Mouse (Mus musculus) intestine, embryonic 14.5 days (tissue): ENCODE measurements at regions not wholly inside any gene's neighbourhood (a gene's known extent, or its start where the extent isn't known, plus 50 kb on each side); places are given as distances from the start of the nearest gene placed in this dataset.

Experiments
- ATAC-seq: fragments of 200-750 bp; cut with Nextera tagmentation; replicated peaks from 2 replicates; pipeline ENCODE4 v1.8.0; 2017; ENCODE audit warnings: low read depth, moderate number of reproducible peaks, moderate TSS enrichment, moderate library complexity; ENCODE audit not compliant: low FRiP score, low TSS enrichment
- DNase-seq: peaks from one replicate; pipeline ENCODE4 v3.0.0-alpha.2; 2018; ENCODE audit warnings: low spot score
- H3K27ac ChIP-seq: fragments of 300-500 bp; sonication (generic); 2 replicates; pipeline ENCODE4 v1.5.1; 2014; ENCODE audit warnings: low read depth, mild to moderate bottlenecking, control low read depth
- H3K27me3 ChIP-seq: fragments of 300-500 bp; sonication (generic); replicated peaks from 2 replicates; pipeline ENCODE4 v1.6.1; 2014; ENCODE audit warnings: low read length, control low read depth; ENCODE audit not compliant: control insufficient read depth, insufficient read depth
- H3K36me3 ChIP-seq: fragments of 300-500 bp; sonication (generic); 2 replicates; pipeline ENCODE4 v1.6.1; 2014; ENCODE audit warnings: low read length, control low read depth; ENCODE audit not compliant: control insufficient read depth, insufficient read depth
- H3K4me1 ChIP-seq: fragments of 300-500 bp; sonication (generic); replicated peaks from 2 replicates; pipeline ENCODE4 v1.6.1; 2014; ENCODE audit warnings: low read length, control low read depth, mixed read lengths; ENCODE audit not compliant: control insufficient read depth, insufficient read depth
- H3K4me2 ChIP-seq: fragments of 300-500 bp; sonication (generic); 2 replicates; pipeline ENCODE4 v1.6.1; 2014; ENCODE audit warnings: low read length
- H3K4me3 ChIP-seq: fragments of 300-500 bp; sonication (generic); 2 replicates; pipeline ENCODE4 v1.5.1; 2014; ENCODE audit warnings: low read depth, low read length, control low read depth, mixed read lengths
- H3K9ac ChIP-seq: fragments of 300-500 bp; sonication (generic); 2 replicates; pipeline ENCODE4 v1.6.1; 2014; ENCODE audit warnings: mild to moderate bottlenecking, low read length
- H3K9me3 ChIP-seq: fragments of 300-500 bp; sonication (generic); 2 replicates; pipeline ENCODE4 v1.6.1; 2016; ENCODE audit warnings: low read length, control low read depth; ENCODE audit not compliant: control insufficient read depth
- WGBS: fragments of 180-500 bp; shearing (Covaris S2); extraction: QIAGEN DNeasy Blood & Tissue Kit; methylation state at CpG from one replicate; pipeline ENCODE4 v1.1.7; 2014; 5-methylcytosine and 5-hydroxymethylcytosine counted together

- Histone ChIP-seq H3K36me3 (no peaks in the 10 kb centered on the region), H3K4me3 (no peak overlapping the region), H3K9ac (no peak overlapping the region), H3K4me2 (no peak overlapping the region), H3K27ac (no peak overlapping the region), H3K9me3 (no peaks in the 10 kb centered on the region), H3K4me1 (no peaks in the 10 kb centered on the region), H3K27me3 (no peaks in the 10 kb centered on the region)
- no peak for DNase-seq
- ATAC-seq, result no peak
- WGBS, result 76% methylated on average over 2 of the region's 2 CpGs
Measured at GRCm38 (mm10) chr19:14094191-14094590, 180.9 kb downstream of the Olfr1505 start.

- no peaks in the 10 kb centered on the region for H3K4me1 ChIP-seq
- H3K36me3 ChIP-seq, result no peaks in the 10 kb centered on the region
- no peaks in the 10 kb centered on the region for H3K27me3 ChIP-seq
- no peak overlapping the region for H3K27ac ChIP-seq
- H3K9ac ChIP-seq, result no peak overlapping the region
- H3K4me2 ChIP-seq, result no peak overlapping the region
- WGBS, result 79% methylated on average over 5 of the region's 5 CpGs
- DNase-seq (no peak), ATAC-seq (no peak)
- no peaks in the 10 kb centered on the region for H3K9me3 ChIP-seq
- no peak overlapping the region for H3K4me3 ChIP-seq
Measured at GRCm38 (mm10) chr19:14096187-14096586, 182.9 kb downstream of the Olfr1505 start.

- Histone ChIP-seq H3K4me1 (no peaks in the 10 kb centered on the region), H3K4me3 (no peak overlapping the region), H3K4me2 (no peak overlapping the region), H3K36me3 (no peaks in the 10 kb centered on the region), H3K27me3 (no peaks in the 10 kb centered on the region), H3K9me3 (no peaks in the 10 kb centered on the region), H3K27ac (no peak overlapping the region), H3K9ac (no peak overlapping the region)
- DNase-seq, result no peak
- no peak for ATAC-seq
- WGBS, result 64% methylated on average over 4 of the region's 4 CpGs
Measured at GRCm38 (mm10) chr19:14109091-14109490, 195.8 kb downstream of the Olfr1505 start.

GRCm38 (mm10) chr19:14123348-14124113 lies 210.2 kb downstream of the Olfr1505 start:
- H3K9ac ChIP-seq, result no peak overlapping the region
- H3K4me1 ChIP-seq, result no peaks in the 10 kb centered on the region
- H3K36me3 ChIP-seq, result no peaks in the 10 kb centered on the region
- H3K4me3 ChIP-seq, result no peak overlapping the region
- no peak overlapping the region for H3K4me2 ChIP-seq
- no peaks in the 10 kb centered on the region for H3K27me3 ChIP-seq
- H3K9me3 ChIP-seq, result no peaks in the 10 kb centered on the region
- DNase-seq (no peak), ATAC-seq (no peak)
- H3K27ac ChIP-seq, result no peak overlapping the region
- 29% methylated on average over 8 of the region's 8 CpGs for whole genome bisulfite sequencing

DNA sequence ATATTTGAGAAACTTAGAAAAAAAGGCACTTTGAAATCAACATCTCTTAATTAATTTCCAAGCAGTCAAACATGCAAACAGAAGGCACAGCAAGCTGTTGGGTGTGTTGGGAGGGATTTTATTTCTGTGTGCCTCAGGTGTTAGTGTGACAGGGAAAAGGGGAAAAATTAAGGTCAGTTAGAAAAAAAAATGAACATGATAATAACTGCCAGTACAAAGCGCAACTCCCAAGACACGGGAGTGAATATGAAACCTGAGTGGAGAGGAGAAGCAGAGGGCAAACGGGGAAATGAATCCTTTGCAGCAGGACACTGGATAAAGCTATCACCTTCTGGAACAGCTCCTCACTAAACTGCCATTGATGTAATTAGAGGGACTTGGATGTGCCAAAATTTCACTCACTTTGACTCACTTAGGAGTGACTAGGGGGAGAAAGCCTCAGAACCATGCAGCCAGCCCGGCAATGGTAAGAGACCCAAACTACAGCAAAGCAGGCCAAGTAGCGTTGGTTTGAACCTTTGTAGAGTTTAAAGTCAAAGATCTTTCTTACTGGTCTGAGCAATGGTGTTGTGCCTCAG lies 211.0 kb downstream of the Olfr1505 start:
- H3K9me3 ChIP-seq, result no peaks in the 10 kb centered on the region
- H3K4me2 ChIP-seq, result no peak overlapping the region
- H3K4me1 ChIP-seq, result no peaks in the 10 kb centered on the region
- H3K4me3 ChIP-seq, result no peak overlapping the region
- H3K36me3 ChIP-seq, result no peaks in the 10 kb centered on the region
- H3K27ac ChIP-seq, result no peak overlapping the region
- H3K27me3 ChIP-seq, result no peaks in the 10 kb centered on the region
- ATAC-seq, result no peak
- H3K9ac ChIP-seq, result no peak overlapping the region
- 59% methylated on average over 5 of the region's 5 CpGs for WGBS
- DNase-seq, result no peak

DNA sequence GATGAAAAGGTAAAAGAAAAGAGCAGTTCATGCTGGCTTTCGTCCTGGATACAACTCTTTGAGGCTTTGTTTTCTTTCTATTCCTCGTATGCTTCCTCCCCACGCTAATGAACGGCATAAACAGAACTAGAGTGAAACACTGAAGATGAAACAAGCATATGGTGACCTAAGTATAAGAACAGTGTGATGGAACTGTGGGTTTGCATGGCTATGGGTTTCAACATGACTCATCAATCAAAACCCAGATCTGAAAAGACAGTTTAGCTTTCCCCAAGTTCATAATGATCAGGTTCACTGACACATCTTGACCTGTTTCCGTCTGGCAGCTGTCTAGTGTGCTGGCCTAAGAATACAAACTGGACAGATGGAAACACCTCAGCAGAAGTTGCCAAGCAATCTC lies 211.7 kb downstream of the Olfr1505 start:
- Histone ChIP-seq H3K9me3 (no peaks in the 10 kb centered on the region), H3K9ac (no peak overlapping the region), H3K4me3 (no peak overlapping the region), H3K36me3 (no peaks in the 10 kb centered on the region), H3K4me2 (no peak overlapping the region), H3K27ac (no peak overlapping the region), H3K4me1 (no peaks in the 10 kb centered on the region), H3K27me3 (no peaks in the 10 kb centered on the region)
- DNase-seq (no peak), ATAC-seq (no peak)
- WGBS, result 69% methylated on average over 5 of the region's 5 CpGs

GRCm38 (mm10) chr19:14128397-14129209 lies 215.3 kb downstream of the Olfr1505 start:
- DNase-seq (no peak), ATAC-seq (no peak)
- H3K27ac ChIP-seq, result no peak overlapping the region

DNA sequence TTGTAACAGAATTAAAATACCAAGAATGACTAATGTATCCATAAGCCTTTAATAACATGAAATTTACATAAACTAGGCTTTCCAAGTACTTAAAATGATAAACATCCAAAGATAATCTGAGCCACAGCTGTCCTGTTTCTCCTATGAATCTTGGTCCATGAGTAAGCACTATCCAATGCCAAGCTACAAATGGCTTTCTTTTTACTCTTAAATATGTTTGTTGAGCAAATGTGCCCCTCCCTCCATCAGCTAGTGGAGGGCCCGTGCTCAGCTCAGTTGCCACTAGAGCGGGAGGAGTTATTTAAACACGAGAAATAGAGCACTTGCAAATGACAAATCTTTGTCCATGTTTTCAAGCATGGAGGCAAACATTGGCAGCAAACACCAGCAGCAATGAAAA lies 247.9 kb downstream of the Olfr1505 start:
- Histone ChIP-seq H3K36me3 (no peaks in the 10 kb centered on the region), H3K27ac (no peak overlapping the region), H3K4me2 (no peak overlapping the region), H3K9ac (no peak overlapping the region), H3K9me3 (no peaks in the 10 kb centered on the region), H3K27me3 (no peaks in the 10 kb centered on the region; the same call in 1 of the 2 replicates), H3K4me1 (no peaks in the 10 kb centered on the region), H3K4me3 (no peak overlapping the region)
- no peak for DNase-seq
- 27% methylated on average over 3 of the region's 3 CpGs for WGBS
- ATAC-seq, result no peak

More at GRCm38 (mm10) chr19:14128397-14129209, 215.3 kb downstream of the Olfr1505 start:
- H3K4me1 ChIP-seq, result no peaks in the 10 kb centered on the region
- H3K27me3 ChIP-seq, result no peaks in the 10 kb centered on the region
- H3K36me3 ChIP-seq, result no peaks in the 10 kb centered on the region
- H3K9me3 ChIP-seq, result no peaks in the 10 kb centered on the region
- WGBS, result 59% methylated on average over 8 of the region's 8 CpGs
- H3K9ac ChIP-seq, result no peak overlapping the region
- H3K4me2 ChIP-seq, result no peak overlapping the region
- no peak overlapping the region for H3K4me3 ChIP-seq
